Mouse (Mus musculus): Measurements from ENCODE around the gene Necab2.

Gene Necab2

GRCm38 (mm10) chr8:119428350-119428740 lies 18.2 kb upstream of the Necab2 start:
- DNase-seq (ENCODE audit: low spot score) = peak; percentile 53

DNA sequence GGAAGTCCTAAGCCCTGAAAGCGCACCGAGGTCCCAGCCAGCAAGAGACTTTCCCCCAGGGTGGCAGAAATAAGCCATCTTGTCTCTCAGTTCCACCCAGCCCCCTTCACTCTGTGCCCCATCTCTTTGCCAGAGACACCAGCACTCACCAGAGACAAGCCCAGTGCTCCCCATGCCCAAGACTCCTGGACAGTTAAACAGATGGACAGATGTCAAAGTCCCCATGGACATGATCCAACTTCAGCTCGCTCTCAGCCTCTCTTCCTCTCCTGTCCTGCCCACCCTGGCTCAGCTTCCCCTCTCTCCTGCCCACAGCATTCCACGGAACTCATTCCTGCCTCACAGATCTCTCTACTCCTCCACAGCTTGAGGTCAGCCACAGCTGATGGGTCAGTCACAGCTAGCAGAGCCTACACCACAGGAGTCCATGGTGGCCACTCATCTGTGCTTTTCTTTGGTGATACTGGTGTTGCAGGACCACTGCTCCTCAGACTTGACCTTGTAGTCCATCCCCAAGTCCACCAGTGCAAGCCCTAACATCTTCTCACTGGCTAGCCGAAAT lies 17.7 kb upstream of the Necab2 start:
- no peak for DNase-seq (ENCODE audit: low spot score)

DNA sequence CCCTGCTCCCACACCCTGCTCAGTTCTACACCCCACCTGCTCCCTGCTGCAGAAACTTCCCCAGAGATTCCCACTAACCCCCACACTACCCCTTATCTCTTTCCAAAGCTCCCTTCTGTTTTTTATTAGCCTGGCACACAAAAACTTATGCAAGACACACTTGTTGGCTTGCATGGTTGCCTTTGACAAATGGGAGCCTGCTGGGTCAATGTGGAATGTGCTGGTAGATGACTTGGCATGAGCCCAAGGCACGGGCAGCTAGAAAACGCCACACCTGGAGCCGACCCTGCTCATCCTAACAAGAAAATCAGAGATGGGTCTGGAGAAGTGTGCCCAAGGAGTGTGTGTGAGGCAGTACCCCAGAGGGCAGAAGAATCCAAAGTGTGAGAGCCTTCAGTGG lies 17.0 kb upstream of the Necab2 start:
- DNase-seq (ENCODE audit: low spot score) = peak; percentile 52

DNA sequence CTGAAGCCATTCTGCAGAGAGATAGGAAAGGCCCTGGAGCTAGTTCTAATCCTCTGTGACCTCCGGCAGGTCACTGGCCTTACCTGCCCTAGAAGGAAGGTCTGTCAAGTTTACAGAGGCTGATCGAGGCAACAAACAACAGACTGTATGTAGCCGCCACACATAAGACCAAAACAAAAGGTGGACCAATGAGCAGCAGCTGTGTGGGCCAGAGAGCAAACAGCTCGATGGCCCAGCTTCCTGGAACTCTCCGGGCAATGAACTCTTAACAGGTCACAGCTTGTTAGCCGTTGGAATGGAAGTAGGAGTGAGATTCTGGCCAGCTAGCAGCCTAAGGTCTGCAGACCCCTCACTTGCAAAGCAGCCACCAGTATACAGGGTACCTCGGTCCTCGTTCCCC lies 16.3 kb upstream of the Necab2 start:
- DNase-seq (ENCODE audit: low spot score) = peak; percentile 47

- no peak for DNase-seq (ENCODE audit: low spot score)
Observed at GRCm38 (mm10) chr8:119430690-119431089, 15.8 kb upstream of the Necab2 start.

DNA sequence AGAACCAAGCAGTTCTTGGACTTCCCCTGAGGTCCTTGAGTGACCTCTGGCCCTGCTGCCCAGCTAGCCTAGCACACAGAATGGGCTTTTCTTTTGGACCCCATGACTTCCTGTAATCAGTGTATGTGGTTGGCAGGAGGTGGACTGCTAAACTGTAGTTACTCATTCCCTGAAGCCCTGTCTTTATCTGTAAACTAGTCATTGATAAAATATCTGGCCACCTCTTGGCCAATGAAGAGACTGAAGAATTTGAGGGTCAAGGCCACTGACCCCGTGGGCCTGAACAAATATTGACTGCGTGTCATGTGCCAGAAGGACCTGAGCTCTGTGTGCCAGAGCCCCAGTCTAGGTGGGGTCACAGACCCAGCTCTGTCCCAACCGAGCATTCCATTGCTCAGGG lies 14.1 kb upstream of the Necab2 start:
- no peak for DNase-seq (ENCODE audit: low spot score)

GRCm38 (mm10) chr8:119433582-119434174 lies 12.8 kb upstream of the Necab2 start, which contains the start of gene Osgin1:
Gene Osgin1, plus strand, starts transcription at chr8:119434124.
- no peak for DNase-seq (ENCODE audit: low spot score)

DNA sequence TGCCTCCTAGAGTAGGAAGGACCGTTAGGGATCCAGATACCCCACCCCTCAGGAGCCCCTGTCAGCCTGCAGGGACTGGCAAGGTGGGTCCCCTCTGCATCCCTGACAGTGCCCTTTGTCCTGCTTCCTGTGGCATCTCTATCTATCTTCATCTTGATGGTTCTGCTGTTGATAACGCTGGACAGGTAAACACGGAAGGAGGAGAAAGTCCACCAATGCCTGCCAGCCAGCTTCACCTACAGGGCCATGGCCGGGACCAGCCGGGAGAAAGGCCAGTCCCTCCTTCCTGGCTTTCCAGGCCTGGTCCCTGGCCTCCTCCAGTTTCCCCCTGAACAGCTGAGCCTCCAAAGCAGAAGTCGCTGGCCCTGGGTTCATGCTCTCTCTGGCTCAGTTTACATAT lies 11.9 kb upstream of the Necab2 start:
- no peak for DNase-seq (ENCODE audit: low spot score)

- no peak for DNase-seq (ENCODE audit: low spot score)
Observed at GRCm38 (mm10) chr8:119435527-119435926, 11.0 kb upstream of the Necab2 start.

- no peak for DNase-seq (ENCODE audit: low spot score)
Observed at GRCm38 (mm10) chr8:119436331-119436730, 10.2 kb upstream of the Necab2 start.

DNA sequence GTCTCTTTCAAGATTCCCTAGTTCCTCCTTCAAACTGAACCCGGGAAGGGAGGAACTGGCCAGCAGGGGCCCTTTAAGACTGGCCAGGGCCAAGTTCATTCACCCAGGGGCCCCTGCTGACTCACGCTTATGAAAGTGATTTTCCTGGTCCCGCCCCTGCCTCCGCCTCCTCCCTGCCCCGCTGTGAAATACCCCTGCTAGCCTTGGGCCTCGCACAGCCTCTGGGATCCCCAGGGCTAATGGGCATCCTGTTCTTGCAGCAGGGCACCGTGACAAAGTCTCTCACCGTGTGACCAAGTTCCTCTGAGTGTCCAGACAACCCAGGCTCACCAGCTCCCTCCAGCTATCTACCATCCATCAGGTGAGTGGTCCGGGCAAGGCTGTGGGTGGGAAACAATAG lies 9.6 kb upstream of the Necab2 start:
- peak; percentile 81 for DNase-seq (ENCODE audit: low spot score)

DNA sequence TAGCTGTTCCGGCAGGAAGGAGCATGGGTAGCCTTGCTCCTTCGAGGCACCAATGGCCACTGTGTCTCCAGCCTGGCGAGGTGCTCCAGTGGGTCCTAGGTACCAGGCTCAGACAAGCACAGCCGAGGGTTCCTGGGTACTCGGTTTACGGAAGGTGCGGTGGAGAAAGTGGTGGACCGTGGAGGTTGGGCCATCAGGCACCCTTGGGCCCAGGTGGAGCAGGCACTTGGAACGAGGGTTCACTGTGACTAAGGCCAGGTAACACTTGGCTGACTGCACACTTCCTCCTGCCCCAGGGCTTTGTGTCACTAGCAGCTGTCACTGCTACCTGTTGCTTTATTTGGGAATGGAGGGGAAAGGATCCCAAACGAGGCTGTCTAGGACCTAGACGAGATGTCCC lies 9.0 kb upstream of the Necab2 start:
- no peak for DNase-seq (ENCODE audit: low spot score)

DNA sequence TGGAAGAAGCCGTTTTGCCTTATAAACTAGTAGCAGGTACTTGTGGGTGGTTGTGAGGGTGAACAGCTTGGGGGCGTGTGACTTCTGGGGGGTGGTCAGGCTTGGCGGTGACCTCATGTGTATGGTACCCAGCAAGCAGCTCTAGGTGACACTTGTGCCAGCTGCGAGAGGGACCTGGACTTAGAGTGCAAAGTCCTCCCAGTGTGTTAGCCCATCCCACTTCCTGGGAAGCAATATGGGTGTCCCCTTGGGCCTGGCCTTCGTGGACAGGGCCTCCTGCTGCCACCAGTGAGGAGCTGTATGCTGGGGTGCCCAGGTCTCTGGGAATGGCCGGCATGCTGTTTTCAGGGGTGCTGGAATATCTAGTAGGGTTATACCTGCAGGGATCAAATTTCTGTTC lies 7.6 kb upstream of the Necab2 start:
- DNase-seq (ENCODE audit: low spot score) = no peak

- no peak for DNase-seq (ENCODE audit: low spot score)
Observed at GRCm38 (mm10) chr8:119439424-119439823, 7.1 kb upstream of the Necab2 start.

- no peak for DNase-seq (ENCODE audit: low spot score)
Observed at GRCm38 (mm10) chr8:119439893-119440249, 6.6 kb upstream of the Necab2 start.

GRCm38 (mm10) chr8:119440250-119440951 lies 6.1 kb upstream of the Necab2 start:
- DNase-seq (ENCODE audit: low spot score) = peak; percentile 86

- DNase-seq (ENCODE audit: low spot score) = no peak
Observed at GRCm38 (mm10) chr8:119440952-119441270, 5.6 kb upstream of the Necab2 start.

GRCm38 (mm10) chr8:119442013-119442412 lies 4.5 kb upstream of the Necab2 start:
- DNase-seq (ENCODE audit: low spot score) = no peak

GRCm38 (mm10) chr8:119442970-119443369 lies 3.5 kb upstream of the Necab2 start:
- no peak for DNase-seq (ENCODE audit: low spot score)

DNA sequence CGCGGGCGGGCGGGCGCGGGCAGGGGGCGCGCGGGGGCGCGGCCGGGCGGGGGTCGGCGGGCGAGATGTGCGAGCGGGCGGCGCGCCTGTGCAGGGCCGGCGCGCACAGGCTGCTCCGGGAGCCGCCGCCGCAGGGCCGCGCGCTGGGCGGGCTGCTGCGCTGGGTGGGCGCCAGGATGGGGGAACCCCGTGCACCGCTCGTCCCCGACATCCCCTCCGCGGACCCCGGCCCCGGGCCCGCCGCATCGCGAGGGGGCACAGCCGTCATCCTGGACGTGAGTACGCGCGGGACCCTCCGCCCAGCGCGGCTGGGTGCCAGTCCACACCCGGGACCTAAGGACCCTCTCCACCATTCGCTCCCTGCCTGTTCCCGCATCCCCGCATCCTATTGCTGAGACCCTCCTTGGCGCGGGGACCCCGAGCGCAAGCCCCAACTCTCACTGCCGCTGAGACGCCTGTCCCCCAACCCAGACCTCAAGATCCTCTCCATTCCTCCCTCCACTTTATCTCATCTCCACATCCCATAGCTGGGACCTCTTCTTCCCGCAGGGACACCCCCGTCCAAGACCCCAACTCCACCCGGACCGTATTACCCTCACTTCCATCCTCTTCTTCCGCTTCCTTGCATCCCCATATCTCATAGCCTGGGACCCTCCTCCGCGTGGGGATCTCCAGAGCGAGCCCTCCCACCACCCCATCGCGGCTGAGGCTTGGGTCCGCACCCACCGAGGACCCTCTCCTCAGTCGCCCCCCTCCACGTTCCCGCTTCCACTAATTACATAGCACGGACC lies 666 bp downstream of the Necab2 start:
- no peak for DNase-seq (ENCODE audit: low spot score)

DNA sequence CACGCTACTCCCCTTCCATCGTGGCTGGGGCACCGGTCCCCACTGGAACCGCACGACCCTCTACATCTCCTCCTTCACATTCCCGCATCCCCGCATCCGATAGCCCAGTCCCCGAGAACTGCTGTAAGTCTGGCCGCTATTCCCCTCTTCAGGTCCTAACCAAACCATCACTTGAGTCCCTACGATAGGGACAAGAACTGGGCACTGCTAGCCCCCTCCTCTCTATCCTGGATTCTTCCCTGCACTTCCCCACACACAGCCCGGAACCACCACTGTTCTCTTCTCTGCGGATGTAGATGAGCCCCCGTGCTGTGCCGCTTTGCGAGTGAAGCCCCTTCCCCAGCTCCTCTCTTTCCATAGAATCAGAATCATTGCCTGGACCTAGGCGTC lies 1.3 kb downstream of the Necab2 start:
- no peak for DNase-seq (ENCODE audit: low spot score)

DNA sequence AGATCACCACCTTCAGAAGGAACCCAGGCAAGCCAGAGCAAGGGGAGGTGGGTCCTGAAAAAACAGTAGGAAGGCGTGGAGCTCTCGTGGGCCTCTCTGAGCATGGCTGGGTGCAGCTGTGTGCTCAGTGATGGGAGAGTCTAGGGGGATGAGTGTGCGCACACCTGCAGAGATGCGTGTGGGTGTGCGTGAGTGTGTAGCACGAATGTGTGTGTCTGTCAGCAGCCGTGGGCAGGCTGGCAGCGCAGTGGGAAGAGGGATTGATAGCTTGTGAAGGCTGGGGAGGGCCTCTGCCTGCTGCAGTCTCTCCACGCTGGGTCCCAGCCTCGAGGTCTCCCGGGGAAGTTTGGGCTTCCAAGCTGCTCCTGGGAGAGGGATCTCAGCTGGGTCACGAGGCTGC lies 3.1 kb downstream of the Necab2 start:
- no peak for DNase-seq (ENCODE audit: low spot score)

DNA sequence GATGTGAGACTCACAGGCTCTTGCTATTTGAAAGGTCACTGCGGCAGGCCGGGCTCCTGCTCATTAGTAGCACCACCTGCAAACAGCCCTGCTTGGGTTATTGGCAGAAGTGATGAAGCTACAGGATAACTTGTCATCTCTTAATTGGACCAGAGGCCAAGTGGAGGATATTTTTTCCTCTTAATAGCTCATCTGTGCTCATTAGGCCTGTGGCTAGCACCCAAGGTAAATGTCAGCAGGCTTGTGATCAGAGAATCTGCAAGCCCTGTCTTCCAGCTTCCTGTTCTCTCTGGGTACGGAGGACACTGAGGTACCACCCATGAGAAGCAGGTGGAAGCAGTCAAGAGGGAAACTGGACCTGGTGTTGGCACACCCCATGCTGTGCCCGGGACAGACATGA lies 4.6 kb downstream of the Necab2 start:
- DNase-seq (ENCODE audit: low spot score) = no peak

Measured in adipocyte (in vitro differentiated cells).